10 mouse cellular contexts compared by ENCODE assay signal in the genomic region with DNA sequence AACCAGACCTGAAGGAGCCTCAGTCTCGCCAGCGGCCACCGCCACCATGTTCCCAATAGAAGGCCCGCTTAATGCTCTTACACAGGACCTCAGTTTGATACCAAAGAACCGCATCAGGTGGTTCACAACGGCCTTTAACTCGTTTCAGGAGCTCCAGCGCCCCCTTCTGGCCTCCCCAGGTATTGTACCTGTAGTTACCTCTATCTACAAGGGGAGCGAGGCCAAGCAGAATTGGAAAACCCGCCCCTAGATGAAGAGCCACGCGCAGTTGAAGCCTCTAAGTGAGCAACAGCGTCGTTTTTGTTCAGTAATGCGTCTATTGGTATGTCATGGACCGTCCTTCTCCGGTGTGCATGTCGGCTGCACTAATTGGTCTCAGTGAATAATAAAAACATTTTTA. TPM values are rescaled to one million over a fixed set of nuclear protein-coding genes. Genes with fewer than 3 reads are reported as not detected.
DNase-seq lines count a peak whose midpoint lies in the region; ATAC-seq lines count a peak whose summit lies in the region.
"Had no signal": no experiment of that assay in that cellular context is flagged by ENCODE, and none has a peak within 500 bp of the region (broad histone marks: within the 10 kb centered on the region; RNA-seq: fewer than 3 reads in every experiment).

No protein-coding gene starts in this region.

- H3K9ac ChIP-seq in midbrain, embryonic 15.5 days: no peak overlapping the region
- no peak overlapping the region for H3K9ac ChIP-seq in hindbrain, embryonic 14.5 days
- no peak overlapping the region for H3K9ac ChIP-seq in liver, embryonic 13.5 days
- H3K9ac ChIP-seq: heart, embryonic 13.5 days had no signal

- no peak overlapping the region for H3K4me3 ChIP-seq in midbrain, embryonic 10.5 days
- H3K4me3 ChIP-seq in midbrain, embryonic 15.5 days: no peak overlapping the region
- no peak overlapping the region for H3K4me3 ChIP-seq in hindbrain, embryonic 14.5 days (replicated peaks; ENCODE audit: low read length)
- H3K4me3 ChIP-seq in liver, embryonic 13.5 days (replicated peaks): no peak overlapping the region
- H3K4me3 ChIP-seq: heart, embryonic 13.5 days had no signal

- ATAC-seq in midbrain, embryonic 15.5 days (replicated peaks): no peak
- ATAC-seq in erythroblast, adult 5-6 weeks (replicated peaks; ENCODE audit: low FRiP score, poor library complexity, severe bottlenecking): peak; percentile 58
- ATAC-seq in hindbrain, embryonic 14.5 days (ENCODE audit: low FRiP score): no peak
- no peak for ATAC-seq in liver, embryonic 13.5 days (ENCODE audit: low read depth)

- peaks cover 5% of the 10 kb centered on the region; the same call in 1 of the 2 replicates for H3K4me1 ChIP-seq in midbrain, embryonic 10.5 days
- H3K4me1 ChIP-seq in midbrain, embryonic 15.5 days: no peaks in the 10 kb centered on the region
- no peaks in the 10 kb centered on the region for H3K4me1 ChIP-seq in hindbrain, embryonic 14.5 days (replicated peaks; ENCODE audit: control insufficient read depth, insufficient read depth, low read length)
- no peaks in the 10 kb centered on the region for H3K4me1 ChIP-seq in liver, embryonic 13.5 days (replicated peaks)

- no peaks in the 10 kb centered on the region for H3K27me3 ChIP-seq in midbrain, embryonic 10.5 days (ENCODE audit: low read depth, poor library complexity, severe bottlenecking)
- H3K27me3 ChIP-seq in midbrain, embryonic 15.5 days (replicated peaks): no peaks in the 10 kb centered on the region
- H3K27me3 ChIP-seq in hindbrain, embryonic 14.5 days (ENCODE audit: control insufficient read depth, insufficient read depth, low read length): no peaks in the 10 kb centered on the region
- H3K27me3 ChIP-seq in liver, embryonic 13.5 days: 0 out of 2 replicates have a peak, but pooled peaks cover 5% of the 10 kb centered on the region

- peak; percentile 80 for DNase-seq in midbrain, embryonic 10.5 days (ENCODE audit: low spot score)
- peak; percentile 63 to 81 for DNase-seq in adrenal gland, postnatal 36 days
- DNase-seq in hindbrain, embryonic 14.5 days (ENCODE audit: low spot score): peak; percentile 61
- DNase-seq in liver, embryonic 13.5 days: peak; percentile 50
- peak; percentile 32 for DNase-seq in retina, postnatal 7 days (ENCODE audit: low read depth, low spot score)
- DNase-seq in urinary bladder, postnatal 25 days (ENCODE audit: low spot score): peak; percentile 64

- no peak overlapping the region for H3K4me2 ChIP-seq in midbrain, embryonic 15.5 days
- H3K4me2 ChIP-seq in hindbrain, embryonic 14.5 days (replicated peaks): no peak overlapping the region
- H3K4me2 ChIP-seq in liver, embryonic 13.5 days: no peak overlapping the region
- H3K4me2 ChIP-seq: heart, embryonic 13.5 days had no signal

- H3K27ac ChIP-seq in midbrain, embryonic 10.5 days (replicated peaks): no peak overlapping the region
- H3K27ac ChIP-seq in midbrain, embryonic 15.5 days: no peak overlapping the region
- H3K27ac ChIP-seq in hindbrain, embryonic 14.5 days: no peak overlapping the region
- no peak overlapping the region for H3K27ac ChIP-seq in liver, embryonic 13.5 days
- H3K27ac ChIP-seq: heart, embryonic 13.5 days had no signal

- H3K9me3 ChIP-seq in midbrain, embryonic 10.5 days (replicated peaks): no peaks in the 10 kb centered on the region
- H3K9me3 ChIP-seq in midbrain, embryonic 15.5 days: no peaks in the 10 kb centered on the region
- no peaks in the 10 kb centered on the region for H3K9me3 ChIP-seq in hindbrain, embryonic 14.5 days (ENCODE audit: control insufficient read depth, low read length)
- H3K9me3 ChIP-seq in liver, embryonic 13.5 days (replicated peaks): no peaks in the 10 kb centered on the region
- H3K9me3 ChIP-seq: heart, embryonic 13.5 days had no signal

- 13% methylated on average over 18 of the region's 18 CpGs for WGBS in midbrain, embryonic 10.5 days
- WGBS in midbrain, embryonic 15.5 days: 11% methylated on average over 18 of the region's 18 CpGs
- 13% methylated on average over 18 of the region's 18 CpGs for WGBS in hindbrain, embryonic 14.5 days
- 8% methylated on average over 18 of the region's 18 CpGs for WGBS in liver, embryonic 13.5 days (ENCODE audit: insufficient replicate concordance)

- H3K36me3 ChIP-seq in midbrain, embryonic 10.5 days: no peaks in the 10 kb centered on the region
- H3K36me3 ChIP-seq in midbrain, embryonic 15.5 days (replicated peaks): no peaks in the 10 kb centered on the region
- no peaks in the 10 kb centered on the region for H3K36me3 ChIP-seq in hindbrain, embryonic 14.5 days (replicated peaks; ENCODE audit: control insufficient read depth, insufficient read depth)
- H3K36me3 ChIP-seq in liver, embryonic 13.5 days: no peaks in the 10 kb centered on the region
- H3K36me3 ChIP-seq: heart, embryonic 13.5 days had no signal

RNA-seq across cellular contexts. Expression of gene Olfr279, which starts 12.3 kb away (rescaled TPM):
- polyA plus RNA-seq in midbrain, embryonic 10.5 days (2016; fragmentation: Nextera tagmentation; extraction: Ambion mirVana): not detected in 2 replicates
- not detected in 2 replicates for polyA plus RNA-seq in midbrain, embryonic 15.5 days (2015; fragmentation: Nextera tagmentation; extraction: Ambion mirVana)
- total RNA-seq in adrenal gland, postnatal 36 days (2021): not detected
- total RNA-seq in erythroblast, adult 5-6 weeks (2015; ENCODE audit: low replicate concordance): not detected in 2 replicates
- 0.17 TPM in 1 of 2 replicates, not detected in the other for total RNA-seq in erythroblast, adult 5-6 weeks (2017; ENCODE audit: low replicate concordance)
- not detected in 2 replicates for polyA plus RNA-seq in hindbrain, embryonic 14.5 days (2014; fragmentation: Nextera tagmentation; extraction: Ambion mirVana)
- polyA plus RNA-seq in liver, embryonic 13.5 days (2015; fragmentation: Nextera tagmentation; extraction: Ambion mirVana): not detected in 2 replicates
- polyA plus RNA-seq: heart, embryonic 13.5 days; stomach, embryonic 14.5 days had no signal

RNA-seq across cellular contexts. Expression of gene Lalba, which starts 22.0 kb away (rescaled TPM):
- 0.47 TPM in 1 of 2 replicates, not detected in the other for polyA plus RNA-seq in midbrain, embryonic 10.5 days (2016; fragmentation: Nextera tagmentation; extraction: Ambion mirVana)
- not detected in 2 replicates for polyA plus RNA-seq in midbrain, embryonic 15.5 days (2015; fragmentation: Nextera tagmentation; extraction: Ambion mirVana)
- total RNA-seq in adrenal gland, postnatal 36 days (2021): not detected
- total RNA-seq in erythroblast, adult 5-6 weeks (2015; ENCODE audit: low replicate concordance): not detected in 2 replicates
- not detected in 2 replicates for total RNA-seq in erythroblast, adult 5-6 weeks (2017; ENCODE audit: low replicate concordance)
- not detected in 2 replicates for polyA plus RNA-seq in hindbrain, embryonic 14.5 days (2014; fragmentation: Nextera tagmentation; extraction: Ambion mirVana)
- polyA plus RNA-seq in liver, embryonic 13.5 days (2015; fragmentation: Nextera tagmentation; extraction: Ambion mirVana): not detected in 2 replicates
- polyA plus RNA-seq: heart, embryonic 13.5 days; stomach, embryonic 14.5 days had no signal

RNA-seq across cellular contexts. Expression of gene Kansl2, which starts 29.6 kb away (rescaled TPM):
- 139 and 150 TPM in 2 replicates for polyA plus RNA-seq in midbrain, embryonic 10.5 days (2016; fragmentation: Nextera tagmentation; extraction: Ambion mirVana)
- 124 and 128 TPM in 2 replicates for polyA plus RNA-seq in midbrain, embryonic 15.5 days (2015; fragmentation: Nextera tagmentation; extraction: Ambion mirVana)
- 10 to 100 TPM; 88.0 to 91.3 TPM for total RNA-seq in adrenal gland, postnatal 36 days (2021)
- 15.9 and 17.1 TPM in 2 replicates for total RNA-seq in erythroblast, adult 5-6 weeks (2015; ENCODE audit: low replicate concordance)
- 4.9 and 11.4 TPM in 2 replicates for total RNA-seq in erythroblast, adult 5-6 weeks (2017; ENCODE audit: low replicate concordance)
- polyA plus RNA-seq in hindbrain, embryonic 14.5 days (2014; fragmentation: Nextera tagmentation; extraction: Ambion mirVana): 99.5 and 100 TPM in 2 replicates
- 49.7 and 54.6 TPM in 2 replicates for polyA plus RNA-seq in liver, embryonic 13.5 days (2015; fragmentation: Nextera tagmentation; extraction: Ambion mirVana)

RNA-seq across cellular contexts. Expression of gene OR5BS1P, which starts 34.8 kb away (rescaled TPM):
- not detected in 2 replicates for polyA plus RNA-seq in midbrain, embryonic 10.5 days (2016; fragmentation: Nextera tagmentation; extraction: Ambion mirVana)
- polyA plus RNA-seq in midbrain, embryonic 15.5 days (2015; fragmentation: Nextera tagmentation; extraction: Ambion mirVana): not detected in 2 replicates
- not detected for total RNA-seq in adrenal gland, postnatal 36 days (2021)
- not detected in 2 replicates for total RNA-seq in erythroblast, adult 5-6 weeks (2015; ENCODE audit: low replicate concordance)
- not detected in 2 replicates for total RNA-seq in erythroblast, adult 5-6 weeks (2017; ENCODE audit: low replicate concordance)
- not detected in 2 replicates for polyA plus RNA-seq in hindbrain, embryonic 14.5 days (2014; fragmentation: Nextera tagmentation; extraction: Ambion mirVana)
- not detected in 2 replicates for polyA plus RNA-seq in liver, embryonic 13.5 days (2015; fragmentation: Nextera tagmentation; extraction: Ambion mirVana)
- polyA plus RNA-seq: heart, embryonic 13.5 days; stomach, embryonic 14.5 days had no signal

RNA-seq across cellular contexts. Expression of gene Olfr281, which starts 52.1 kb away (rescaled TPM):
- not detected in 2 replicates for polyA plus RNA-seq in midbrain, embryonic 10.5 days (2016; fragmentation: Nextera tagmentation; extraction: Ambion mirVana)
- polyA plus RNA-seq in midbrain, embryonic 15.5 days (2015; fragmentation: Nextera tagmentation; extraction: Ambion mirVana): 0.05 TPM in 1 of 2 replicates, not detected in the other
- not detected for total RNA-seq in adrenal gland, postnatal 36 days (2021)
- not detected in 2 replicates for total RNA-seq in erythroblast, adult 5-6 weeks (2015; ENCODE audit: low replicate concordance)
- total RNA-seq in erythroblast, adult 5-6 weeks (2017; ENCODE audit: low replicate concordance): not detected in 2 replicates
- not detected in 2 replicates for polyA plus RNA-seq in hindbrain, embryonic 14.5 days (2014; fragmentation: Nextera tagmentation; extraction: Ambion mirVana)
- not detected in 2 replicates for polyA plus RNA-seq in liver, embryonic 13.5 days (2015; fragmentation: Nextera tagmentation; extraction: Ambion mirVana)
- polyA plus RNA-seq: heart, embryonic 13.5 days; stomach, embryonic 14.5 days had no signal
